Mouse (Mus musculus) layer of hippocampus, adult 2 months (tissue): ENCODE measurements around the gene Entr1. TPM values are rescaled to one million over a fixed set of nuclear protein-coding genes. Genes with fewer than 3 reads are reported as not detected.

ENCODE experiments used
- DNase-seq, 2 experiments: peaks; one replicate each; pipeline ENCODE4 v3.0.0; 2022; ENCODE audit warnings: low spot score in 2 of 2
- H3K27ac ChIP-seq: fragments of 200-600 bp; 2 replicates; pipeline ENCODE4 v1.8.1; 2022
- H3K4me3 ChIP-seq: fragments of 200-600 bp; 2 replicates; pipeline ENCODE4 v1.8.1; 2022; ENCODE audit warnings: mild to moderate bottlenecking
- CTCF ChIP-seq: fragments of 200-600 bp; conservative IDR thresholded peaks from 2 replicates; pipeline ENCODE4 v1.8.1; 2022; ENCODE audit warnings: antibody characterized with exemption, mild to moderate bottlenecking, moderate library complexity
- long read RNA-seq, 2 experiments: library from polyadenylated mRNA; stranded (forward); transcript quantifications; one replicate each; pipeline ENCODE4 v2.0.0; 2021; ENCODE audit warnings: borderline mapping rate in 2 of 2
- total RNA-seq, 2 experiments: library from RNA; stranded (reverse); gene quantifications; 2 replicates each; pipeline ENCODE4 v1.2.3; 2021

Gene Entr1
- 100 to 1,000 TPM; 159 to 168 TPM for total RNA-seq
- long read RNA-seq, experiment 1, transcript Entr1-202 (8 exons, 1,955 nt) = minor isoform, 5 of 122 reads
- long read RNA-seq, experiment 1, transcript Entr1-201 (9 exons, 2,031 nt) = major isoform, 12 of 122 reads
- long read RNA-seq, experiment 1, partial matches to known transcripts = 4 of 122 reads
- long read RNA-seq, experiment 1, other reads (novel, unspliced or antisense) = 92 of 122 reads
- long read RNA-seq, experiment 2, transcript Entr1-202 (8 exons, 1,955 nt) = major isoform, 14 of 148 reads
- long read RNA-seq, experiment 2, transcript Entr1-204 (10 exons, 2,193 nt) = minor isoform, 5 of 148 reads
- long read RNA-seq, experiment 2, transcript Entr1-201 (9 exons, 2,031 nt) = minor isoform, 11 of 148 reads
- long read RNA-seq, experiment 2, partial matches to known transcripts = 7 of 148 reads
- long read RNA-seq, experiment 2, other reads (novel, unspliced or antisense) = 105 of 148 reads

GRCm38 (mm10) chr2:26389154-26389690, at the start of gene Entr1, which contains the start of gene Pmpca:
Gene Entr1 (minus strand): TSS chr2:26389316.
Gene Pmpca (plus strand): TSS chr2:26389339.
- DNase-seq = peak; percentile 82 to 85
- Histone ChIP-seq H3K27ac (peak within 1 kb of the TSS; percentile 89), H3K4me3 (peak within 1 kb of the TSS; percentile 98)
- 0 out of 2 replicates have a peak, but pooled peaks have one; percentile 3 for TF ChIP-seq CTCF

GRCm38 (mm10) chr2:26438373-26438772, 49.3 kb upstream of the Entr1 start:
- TF ChIP-seq CTCF = no peak
- no peak overlapping the region for H3K4me3 ChIP-seq
- no peak for DNase-seq
- H3K27ac ChIP-seq = peak overlapping the region; percentile 82; the same call in 1 of the 2 replicates

GRCm38 (mm10) chr2:26437221-26437620, 48.1 kb upstream of the Entr1 start:
- DNase-seq = peak; percentile 42 to 54
- H3K27ac ChIP-seq = peak overlapping the region; percentile 82
- TF ChIP-seq CTCF = no peak; the same call in 1 of the 2 replicates
- peak overlapping the region; percentile 1; the same call in 1 of the 2 replicates for H3K4me3 ChIP-seq

- Histone ChIP-seq H3K4me3 (no peak overlapping the region), H3K27ac (no peak overlapping the region)
- no peak for TF ChIP-seq CTCF
- DNase-seq = no peak
These were observed 45.9 kb upstream of the Entr1 start for GRCm38 (mm10) chr2:26434791-26435572.

GRCm38 (mm10) chr2:26429851-26430250, 40.7 kb upstream of the Entr1 start:
- no peak overlapping the region for H3K27ac ChIP-seq
- no peak for DNase-seq
- no peak overlapping the region for H3K4me3 ChIP-seq
- peak; percentile 26; the same call in 1 of the 2 replicates for TF ChIP-seq CTCF

GRCm38 (mm10) chr2:26424541-26424940, 35.4 kb upstream of the Entr1 start:
- Histone ChIP-seq H3K4me3 (no peak overlapping the region), H3K27ac (no peak overlapping the region)
- DNase-seq = no peak
- no peak for TF ChIP-seq CTCF

- DNase-seq = no peak
- TF ChIP-seq CTCF = no peak
- Histone ChIP-seq H3K27ac (no peak overlapping the region), H3K4me3 (no peak overlapping the region)
These were observed 34.0 kb upstream of the Entr1 start for GRCm38 (mm10) chr2:26423086-26423485.

GRCm38 (mm10) chr2:26421969-26422368, 32.9 kb upstream of the Entr1 start:
- H3K27ac ChIP-seq = no peak overlapping the region
- H3K4me3 ChIP-seq = no peak overlapping the region
- TF ChIP-seq CTCF = no peak
- no peak for DNase-seq

GRCm38 (mm10) chr2:26418120-26418519, 29.0 kb upstream of the Entr1 start:
- no peak for DNase-seq
- Histone ChIP-seq H3K27ac (no peak overlapping the region), H3K4me3 (no peak overlapping the region)
- TF ChIP-seq CTCF = no peak

- Histone ChIP-seq H3K27ac (no peak overlapping the region), H3K4me3 (no peak overlapping the region)
- no peak for DNase-seq
- no peak for TF ChIP-seq CTCF
These were observed 27.9 kb upstream of the Entr1 start for GRCm38 (mm10) chr2:26417066-26417465.

- Histone ChIP-seq H3K4me3 (no peak overlapping the region), H3K27ac (peak overlapping the region; percentile 85)
- DNase-seq = no peak
- TF ChIP-seq CTCF = no peak
These were observed 21.9 kb upstream of the Entr1 start for GRCm38 (mm10) chr2:26410931-26411411.

GRCm38 (mm10) chr2:26410091-26410490, 21.0 kb upstream of the Entr1 start:
- H3K27ac ChIP-seq = peak overlapping the region; percentile 84
- no peak overlapping the region for H3K4me3 ChIP-seq
- TF ChIP-seq CTCF = 0 out of 2 replicates have a peak, but pooled peaks have one; percentile 7
- DNase-seq = no peak
